Comparison of ENCODE assay signal across 9 mouse cellular contexts in the genomic region with DNA sequence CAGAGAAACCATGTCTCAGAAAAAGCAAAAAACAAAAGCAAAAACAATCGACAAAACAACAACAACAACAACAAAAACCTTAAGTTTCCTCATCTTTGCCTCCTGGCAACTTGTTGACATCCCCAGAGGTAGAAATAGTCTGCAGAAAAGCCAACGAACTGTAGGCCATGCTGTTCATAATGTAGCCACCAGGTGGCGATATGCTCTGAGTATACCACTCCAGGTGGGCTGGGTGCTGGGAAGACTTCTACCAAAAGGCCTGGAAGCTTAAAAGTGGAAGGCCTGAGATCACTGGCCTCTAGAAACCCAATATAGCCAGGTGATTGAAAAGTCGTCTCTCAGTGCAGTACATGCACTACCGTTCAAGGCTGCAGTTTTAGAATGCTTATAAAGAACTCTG. TPM values are rescaled to one million over a fixed set of nuclear protein-coding genes. Genes with fewer than 3 reads are reported as not detected.
DNase-seq lines count a peak whose midpoint lies in the region; ATAC-seq and TF ChIP-seq lines count a peak whose summit lies in the region.
"Had no signal": no experiment of that assay in that cellular context is flagged by ENCODE, and none has a peak within 500 bp of the region (broad histone marks: within the 10 kb centered on the region; RNA-seq: fewer than 3 reads in every experiment).

No protein-coding gene starts in this region.

- 22% methylated on average over 5 of the region's 5 CpGs for WGBS in kidney, embryonic 14.5 days

- no peaks in the 10 kb centered on the region for H3K9me3 ChIP-seq in kidney, embryonic 14.5 days (ENCODE audit: control insufficient read depth, low read length)
- H3K9me3 ChIP-seq: heart, embryonic 13.5 days had no signal

- TF ChIP-seq POLR2A in embryonic fibroblast, embryonic 13.5 days (IDR thresholded peaks at IDR 0.05; ENCODE audit: low read depth, low read length): no peak

- H3K27ac ChIP-seq in kidney, embryonic 14.5 days (ENCODE audit: low read depth, low read length): no peak overlapping the region
- no peak overlapping the region for H3K27ac ChIP-seq in embryonic fibroblast, embryonic 13.5 days (ENCODE audit: insufficient read depth, low read length)
- H3K27ac ChIP-seq: heart, embryonic 13.5 days had no signal

- no peak overlapping the region for H3K4me2 ChIP-seq in kidney, embryonic 14.5 days (replicated peaks; ENCODE audit: low read depth, low read length)
- H3K4me2 ChIP-seq: heart, embryonic 13.5 days had no signal

- no peak overlapping the region for H3K4me3 ChIP-seq in kidney, embryonic 14.5 days (ENCODE audit: low read length)
- no peak overlapping the region for H3K4me3 ChIP-seq in embryonic fibroblast, embryonic 13.5 days (ENCODE audit: insufficient read depth, low read length)
- H3K4me3 ChIP-seq: heart, embryonic 13.5 days had no signal

- ATAC-seq in kidney, embryonic 14.5 days (ENCODE audit: low FRiP score, low TSS enrichment): no peak

- H3K4me1 ChIP-seq in kidney, embryonic 14.5 days (ENCODE audit: control insufficient read depth, insufficient read depth, low read length): no peaks in the 10 kb centered on the region
- no peaks in the 10 kb centered on the region for H3K4me1 ChIP-seq in embryonic fibroblast, embryonic 13.5 days (ENCODE audit: control insufficient read depth, insufficient read depth, low read length)

- TF ChIP-seq CTCF in embryonic fibroblast, embryonic 13.5 days (IDR thresholded peaks at IDR 0.05; ENCODE audit: borderline replicate concordance, insufficient read depth, low read length): peak; percentile 38; the same call in 1 of the 2 replicates

- H3K9ac ChIP-seq in kidney, embryonic 14.5 days (ENCODE audit: low read depth, low read length): no peak overlapping the region
- H3K9ac ChIP-seq: heart, embryonic 13.5 days had no signal

- no peaks in the 10 kb centered on the region for H3K27me3 ChIP-seq in kidney, embryonic 14.5 days (ENCODE audit: control insufficient read depth, insufficient read depth, low read length)
- H3K27me3 ChIP-seq: heart, embryonic 13.5 days had no signal

- peak; percentile 63 for DNase-seq in kidney, adult 11 months
- DNase-seq in adrenal gland, postnatal 4 days (ENCODE audit: low spot score in 2 of 2): peak; percentile 48 to 53
- DNase-seq in induced T-regulatory cell, adult 2 months (ENCODE audit: low read depth): peak; percentile 88
- peak; percentile 74 for DNase-seq in left cerebral cortex, postnatal 4 days
- peak; percentile 65 for DNase-seq in ovary, postnatal 36 days (ENCODE audit: low spot score)
- peak; percentile 84 for DNase-seq in thymus, postnatal 14 days

- no peaks in the 10 kb centered on the region for H3K36me3 ChIP-seq in kidney, embryonic 14.5 days (ENCODE audit: control insufficient read depth, insufficient read depth, low read length)
- H3K36me3 ChIP-seq: heart, embryonic 13.5 days had no signal

- intact Hi-C loops in left cerebral cortex, postnatal 4 days (cut with DNase I): no loop called here

RNA-seq across cellular contexts. Expression of a gene that starts 2.4 kb away (rescaled TPM):
- not detected in 2 replicates for polyA plus RNA-seq in kidney, embryonic 14.5 days (2014; fragmentation: Nextera tagmentation; extraction: Ambion mirVana)
- total RNA-seq in adrenal gland, postnatal 4 days (2021): not detected
- polyA plus RNA-seq in embryonic fibroblast, embryonic 13.5 days (2011; ENCODE audit: insufficient read length, low read depth, missing spikeins): not detected in 2 replicates
- total RNA-seq in left cerebral cortex, postnatal 4 days (2021): not detected
- polyA plus RNA-seq: heart, embryonic 13.5 days had no signal

RNA-seq across cellular contexts. Expression of a gene that starts 11.4 kb away (rescaled TPM):
- 1.3 TPM in 1 of 2 replicates, not detected in the other for polyA plus RNA-seq in kidney, embryonic 14.5 days (2014; fragmentation: Nextera tagmentation; extraction: Ambion mirVana)
- 1 to 10 TPM; 2.6 to 3.4 TPM for total RNA-seq in adrenal gland, postnatal 4 days (2021)
- polyA plus RNA-seq in embryonic fibroblast, embryonic 13.5 days (2011; ENCODE audit: insufficient read length, low read depth, missing spikeins): 2.6 and 7.3 TPM in 2 replicates
- total RNA-seq in left cerebral cortex, postnatal 4 days (2021): 10 to 100 TPM in 1 of 2 experiments, 1 to 10 TPM in 1; 6.9 to 10.4 TPM

RNA-seq across cellular contexts. Expression of a gene that starts 28.6 kb away (rescaled TPM):
- 49.9 and 57.1 TPM in 2 replicates for polyA plus RNA-seq in kidney, embryonic 14.5 days (2014; fragmentation: Nextera tagmentation; extraction: Ambion mirVana)
- 10 to 100 TPM; 36.5 to 42.2 TPM for total RNA-seq in adrenal gland, postnatal 4 days (2021)
- 19.5 and 26.6 TPM in 2 replicates for polyA plus RNA-seq in embryonic fibroblast, embryonic 13.5 days (2011; ENCODE audit: insufficient read length, low read depth, missing spikeins)
- total RNA-seq in left cerebral cortex, postnatal 4 days (2021): 10 to 100 TPM; 23.0 to 25.8 TPM

RNA-seq across cellular contexts. Expression of a gene that starts 29.0 kb away (rescaled TPM):
- polyA plus RNA-seq in kidney, embryonic 14.5 days (2014; fragmentation: Nextera tagmentation; extraction: Ambion mirVana): 527 and 609 TPM in 2 replicates
- 100 to 1,000 TPM; 153 to 164 TPM for total RNA-seq in adrenal gland, postnatal 4 days (2021)
- 149 and 154 TPM in 2 replicates for polyA plus RNA-seq in embryonic fibroblast, embryonic 13.5 days (2011; ENCODE audit: insufficient read length, low read depth, missing spikeins)
- total RNA-seq in left cerebral cortex, postnatal 4 days (2021): 100 to 1,000 TPM; 176 to 194 TPM

RNA-seq across cellular contexts. Expression of a gene that starts 39.8 kb away (rescaled TPM):
- 2.9 and 4.4 TPM in 2 replicates for polyA plus RNA-seq in kidney, embryonic 14.5 days (2014; fragmentation: Nextera tagmentation; extraction: Ambion mirVana)
- under 1 TPM; 0.45 to 0.67 TPM for total RNA-seq in adrenal gland, postnatal 4 days (2021)
- polyA plus RNA-seq in embryonic fibroblast, embryonic 13.5 days (2011; ENCODE audit: insufficient read length, low read depth, missing spikeins): 0.20 and 0.35 TPM in 2 replicates
- total RNA-seq in left cerebral cortex, postnatal 4 days (2021): 10 to 100 TPM; 60.0 to 60.3 TPM
